Mouse (Mus musculus) thymus, adult 2 months (tissue): ENCODE data around the gene Myh3.

Source experiments
- CTCF ChIP-seq: fragments of 200-500 bp; IDR thresholded peaks from 2 replicates; pipeline ENCODE4 v1.5.1; 2012; ENCODE audit warnings: mild to moderate bottlenecking, control low read depth, low read length, moderate library complexity, borderline replicate concordance; ENCODE audit not compliant: control insufficient read depth, poor library complexity, insufficient read depth; ENCODE audit errors: extremely low read depth
- POLR2A ChIP-seq: fragments of 200-500 bp; IDR thresholded peaks from 2 replicates; pipeline ENCODE4 v1.6.1; 2012; ENCODE audit warnings: mild to moderate bottlenecking, low read length, control low read depth, moderate library complexity; ENCODE audit not compliant: control insufficient read depth, poor library complexity, insufficient read depth; ENCODE audit errors: extremely low read depth

DNA sequence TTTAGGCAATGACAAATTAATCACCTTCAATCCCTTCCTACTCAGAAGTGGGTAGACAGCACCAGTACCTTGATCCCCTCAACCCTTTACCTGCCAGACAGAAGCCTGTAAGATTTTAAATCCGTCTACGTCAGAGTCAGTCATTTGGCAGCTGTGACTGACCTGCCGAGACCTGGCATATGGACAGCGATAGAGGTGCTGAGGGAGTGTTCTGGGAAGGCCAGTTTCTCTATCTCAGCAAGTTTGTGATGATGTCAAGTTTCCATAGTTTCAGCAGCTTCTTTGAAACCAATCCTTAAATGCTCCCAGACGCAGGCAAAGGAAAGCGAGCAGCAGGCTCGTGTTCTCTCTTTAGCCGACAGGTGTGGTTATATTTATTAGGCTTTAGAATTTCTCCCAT, 61.5 kb downstream of the Myh3 start:
- TF ChIP-seq POLR2A (no peak), CTCF (no peak)
